Mouse (Mus musculus) cerebellum, adult 11 months (tissue): ENCODE measurements around the gene Trnau1ap.
"Not testable (repeated sequence)": the region's sequence is repeated elsewhere in the genome, so short reads cannot be mapped to it uniquely, and the experiment has no call there.

Experiments
- DNase-seq: peaks from one replicate; pipeline ENCODE4 v3.0.0; 2022

Gene Trnau1ap

DNA sequence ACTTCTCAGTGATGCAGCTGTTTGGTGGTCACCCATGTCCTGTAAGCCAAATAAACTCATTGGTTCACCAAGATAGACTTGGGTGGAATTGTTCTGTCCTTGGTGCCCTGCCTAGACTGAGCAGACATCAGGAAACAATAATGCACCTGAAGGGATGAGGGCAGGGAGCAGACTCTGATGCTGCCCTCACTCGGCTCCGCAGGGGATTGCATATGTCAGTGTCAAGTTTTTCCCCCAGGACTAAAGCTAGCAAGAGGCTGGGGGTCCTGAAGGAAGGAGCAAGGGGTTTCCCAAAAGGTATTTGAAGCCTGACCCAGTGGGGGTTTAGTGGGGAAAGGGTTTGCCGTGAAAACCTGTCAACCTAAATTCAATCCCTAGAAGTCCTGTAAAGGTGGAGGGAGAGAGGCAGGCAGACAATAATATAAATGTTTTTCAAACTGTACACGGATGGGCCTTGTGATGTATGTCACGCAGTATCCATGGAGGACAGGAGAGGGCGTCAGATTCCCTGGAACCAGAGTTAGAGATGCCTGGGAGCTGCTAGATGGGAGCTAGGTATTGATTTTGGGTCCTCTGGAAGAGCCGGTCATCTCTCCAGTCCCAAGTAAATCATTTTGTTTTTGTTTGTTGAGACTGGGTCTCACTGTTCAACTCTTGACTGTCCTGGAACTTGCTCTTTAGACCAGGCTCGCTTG, 33.5 kb downstream of the Trnau1ap start:
- no peak for DNase-seq

DNA sequence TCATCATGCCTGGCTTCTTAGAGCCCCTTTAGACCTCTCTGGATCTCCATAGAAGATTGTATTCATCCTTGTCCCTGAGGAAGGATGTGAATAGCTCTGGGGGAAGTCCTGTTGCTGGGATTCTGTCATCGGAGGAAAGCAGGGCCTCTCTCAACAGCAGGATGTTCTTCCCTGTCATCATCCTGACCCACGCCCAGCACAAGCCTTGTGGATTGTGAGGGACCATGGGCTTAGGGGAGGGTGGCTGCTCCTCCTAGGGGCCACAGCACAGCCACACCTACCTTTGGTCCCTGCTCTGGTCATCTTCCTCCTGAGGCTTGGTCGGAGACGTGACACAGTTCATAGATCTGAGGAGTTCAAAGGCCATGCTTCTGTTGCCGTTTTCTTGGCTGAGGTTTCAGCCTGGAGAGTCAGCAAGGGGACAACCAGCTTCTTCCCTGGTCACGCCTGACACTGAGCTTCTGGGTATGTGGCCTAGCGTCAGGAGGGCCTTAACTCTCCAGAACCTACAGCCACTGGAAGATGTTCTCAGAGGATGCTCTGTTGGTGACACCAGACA, 35.6 kb downstream of the Trnau1ap start:
- no peak for DNase-seq

DNA sequence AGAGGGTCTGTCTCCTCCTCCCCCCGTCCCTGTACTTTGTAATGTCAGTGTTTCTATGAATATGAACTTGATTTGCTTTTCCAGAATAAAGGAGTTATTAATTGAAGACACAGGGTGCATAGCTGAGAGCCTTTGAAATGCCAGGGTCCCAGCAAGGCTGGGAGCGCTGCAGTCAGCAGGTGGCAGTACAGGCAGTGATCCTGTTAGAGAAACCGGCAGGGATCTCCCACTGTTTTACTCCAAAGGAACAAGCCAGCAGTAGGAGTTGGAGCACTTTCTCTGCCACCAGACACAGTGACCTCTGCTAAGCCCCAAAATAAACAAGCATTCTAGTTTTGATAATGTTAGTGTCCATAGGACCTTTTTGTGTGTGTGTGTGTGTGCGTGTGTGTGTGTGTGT, 36.4 kb downstream of the Trnau1ap start:
- no peak for DNase-seq

DNA sequence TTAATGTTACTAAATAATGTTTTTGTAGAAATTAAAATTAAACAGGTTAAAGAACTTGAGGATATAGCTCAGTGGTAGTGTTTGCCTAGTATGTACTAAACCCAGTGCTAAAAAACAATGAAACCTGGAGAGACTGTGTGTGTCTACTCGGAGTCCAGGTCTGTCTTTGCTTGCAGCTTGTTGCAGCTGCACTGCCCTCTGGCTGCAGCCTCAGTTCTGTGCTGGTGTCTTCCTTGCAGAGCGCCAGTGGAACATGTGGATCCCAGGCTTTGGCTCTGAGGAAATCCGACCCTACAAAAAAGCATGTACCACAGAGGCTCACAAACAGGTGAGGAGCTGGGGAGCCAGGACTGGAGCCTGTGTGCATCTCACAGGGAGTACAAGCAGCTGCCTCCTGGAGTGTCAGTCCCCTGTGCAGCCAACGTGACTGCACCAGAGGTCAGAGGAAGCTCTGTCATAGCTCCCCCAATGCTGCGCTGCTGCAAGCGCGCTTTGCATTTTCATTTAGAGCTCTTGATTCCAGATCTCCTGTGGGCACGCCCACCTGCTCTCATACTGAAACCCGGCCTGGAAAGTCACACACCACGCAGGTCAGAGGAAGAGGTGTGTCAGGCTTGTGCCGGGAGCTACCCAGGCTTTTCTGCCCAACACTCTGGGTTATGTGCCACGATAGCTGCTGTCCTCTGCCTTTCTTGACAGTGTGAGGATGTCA, 37.6 kb downstream of the Trnau1ap start:
- DNase-seq = no peak

DNA sequence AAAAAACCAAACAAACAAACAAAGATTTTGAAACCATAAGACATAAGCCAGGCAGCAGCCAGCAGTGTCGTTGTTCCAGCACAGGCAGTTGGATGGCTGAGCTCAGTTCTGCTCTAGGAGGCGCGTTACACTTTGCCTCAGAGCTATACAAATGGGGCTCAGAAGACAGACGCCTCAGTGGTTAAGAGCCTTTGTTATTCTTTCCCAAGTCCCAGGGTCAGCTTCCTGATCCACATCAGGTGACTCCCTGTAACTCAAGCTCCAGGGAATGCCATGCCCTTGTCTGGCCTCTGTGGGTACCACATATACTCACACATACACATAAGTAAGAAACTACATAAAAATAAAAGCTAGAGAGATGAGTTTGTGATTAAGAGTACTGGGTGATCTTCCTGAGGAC, 38.3 kb downstream of the Trnau1ap start:
- no peak for DNase-seq

DNA sequence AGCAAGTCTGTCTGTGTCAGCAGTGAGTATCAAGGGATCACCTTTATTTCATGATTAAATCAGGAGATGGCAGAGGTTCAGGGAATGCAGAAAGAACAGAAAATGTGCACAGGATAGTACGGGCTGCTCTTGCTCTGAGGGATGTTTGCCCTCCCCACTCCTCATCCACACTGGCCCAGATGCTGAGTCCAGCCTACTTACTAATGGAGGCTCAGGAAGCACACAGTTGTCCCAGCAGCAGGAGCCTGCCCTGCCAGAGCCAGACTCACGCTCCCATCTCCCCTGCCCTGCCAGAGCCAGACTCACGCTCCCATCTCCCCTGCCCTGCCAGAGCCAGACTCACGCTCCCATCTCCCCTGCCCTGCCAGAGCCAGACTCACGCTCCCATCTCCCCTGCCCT, 40.5 kb downstream of the Trnau1ap start:
- not testable (repeated sequence) for DNase-seq

DNA sequence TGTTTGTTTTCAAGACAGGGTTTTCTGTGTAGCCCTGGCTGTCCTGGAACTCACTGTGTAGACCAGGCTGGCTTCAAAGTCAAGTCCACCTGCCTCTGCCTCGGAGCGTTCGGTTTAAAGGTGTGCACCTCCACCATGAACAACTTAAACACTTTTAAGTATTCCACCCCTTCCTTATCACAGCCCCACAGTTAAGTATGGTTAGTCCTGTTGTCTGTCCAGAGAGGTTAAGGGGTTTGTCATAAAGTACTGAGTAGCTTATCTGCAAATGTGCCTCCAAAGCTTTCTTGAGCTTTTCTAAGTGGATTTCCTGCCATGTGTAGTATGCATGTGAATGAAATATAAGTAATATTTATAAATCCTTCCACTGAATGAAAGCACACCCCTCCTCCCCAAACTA, 53.4 kb downstream of the Trnau1ap start:
- DNase-seq = no peak

DNA sequence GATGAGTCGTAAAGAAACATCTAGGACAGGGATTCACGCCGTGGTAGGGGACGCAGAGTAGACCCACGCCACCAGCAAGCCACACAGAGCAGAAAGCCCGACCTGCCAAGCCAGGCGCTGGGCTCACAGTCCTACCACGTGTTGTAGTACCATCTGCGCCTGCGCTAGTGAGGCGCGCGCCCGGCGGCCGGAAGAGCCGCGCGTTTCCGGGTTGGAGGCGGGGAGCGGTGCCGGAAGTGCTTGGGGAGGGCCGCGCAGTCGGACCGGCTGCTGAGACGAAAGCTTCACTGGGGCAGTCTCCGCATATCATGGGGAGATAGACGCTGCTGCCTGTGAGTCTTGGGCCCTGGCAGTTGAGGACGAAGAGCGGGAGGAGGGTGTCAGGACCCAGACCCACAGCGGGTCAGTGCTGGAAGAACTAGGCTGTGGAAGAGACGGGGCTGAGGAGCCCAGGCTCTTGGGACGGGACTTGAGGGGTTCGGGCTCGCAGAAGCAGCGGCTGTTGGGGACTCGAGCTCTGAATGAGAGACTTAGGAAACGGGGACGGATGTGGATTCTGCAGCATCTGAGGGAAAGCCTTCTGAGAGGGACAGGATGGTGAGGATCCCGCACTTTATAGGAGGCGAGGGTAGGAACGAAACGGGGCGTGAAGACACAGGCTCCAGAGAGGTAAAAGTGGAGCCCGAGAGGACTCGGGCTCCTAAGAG, 55.0 kb downstream of the Trnau1ap start, which contains the start of gene Taf12:
Gene Taf12, plus strand, starts transcription at position 220 of the 707 bp plus-strand sequence.
- DNase-seq = peak; percentile 91

DNA sequence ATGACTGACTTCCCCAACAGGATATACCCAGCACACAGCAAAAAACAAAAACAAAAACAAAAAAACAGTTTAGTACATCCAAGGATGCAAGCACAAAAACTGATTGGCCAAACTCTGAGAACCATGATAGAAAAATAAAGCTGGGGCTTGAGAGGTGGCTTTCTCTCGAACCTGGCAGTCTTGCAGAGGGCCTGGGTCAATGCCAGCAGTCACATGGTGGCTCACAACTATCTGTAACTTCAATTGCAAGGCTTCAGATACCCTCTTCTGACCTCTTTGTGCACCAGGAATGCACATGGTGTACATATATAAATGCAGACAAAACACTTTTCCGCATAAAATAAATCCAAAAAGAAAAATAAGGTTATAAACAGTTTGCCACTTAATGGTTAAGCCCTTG, 56.2 kb downstream of the Trnau1ap start:
- DNase-seq = no peak

DNA sequence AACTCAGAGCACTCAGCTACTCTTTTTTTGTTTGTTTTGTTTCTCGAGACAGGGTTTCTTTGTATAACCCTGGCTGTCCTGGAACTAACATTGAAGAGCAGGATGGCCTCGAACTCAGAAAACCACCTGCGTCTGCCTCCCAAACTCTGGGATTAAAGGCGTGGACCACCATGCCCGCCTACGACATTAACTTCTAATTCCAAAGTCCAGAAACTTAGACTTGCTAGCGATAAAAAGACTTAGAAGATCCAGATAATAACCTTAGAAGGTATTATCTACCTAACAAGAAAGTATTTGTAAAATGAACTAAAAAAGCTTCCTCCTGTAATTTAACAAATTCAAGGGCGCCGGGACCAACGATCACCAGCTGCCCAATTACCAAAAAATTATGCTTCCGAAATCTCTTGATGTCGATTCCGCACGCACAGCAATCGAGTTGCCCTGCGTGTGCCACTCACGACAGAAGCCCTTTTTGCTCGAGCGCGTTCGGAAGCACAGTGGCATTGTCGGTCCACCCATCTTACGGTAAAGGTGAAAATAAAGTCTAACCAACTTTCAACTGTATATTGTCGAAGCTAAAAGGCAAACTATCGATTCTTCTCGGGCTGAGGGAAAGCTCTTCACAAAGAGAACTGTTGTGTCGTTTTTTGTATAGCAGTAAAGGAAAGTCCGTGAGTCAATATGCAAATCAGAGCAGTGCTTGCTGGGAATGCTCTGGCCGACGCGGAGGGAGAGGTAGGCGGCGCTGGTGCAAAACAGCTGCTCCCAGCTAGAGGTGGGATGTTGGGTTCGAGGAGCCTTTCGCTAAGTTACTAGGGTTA, 59.4 kb downstream of the Trnau1ap start:
- DNase-seq = peak; percentile 73

DNA sequence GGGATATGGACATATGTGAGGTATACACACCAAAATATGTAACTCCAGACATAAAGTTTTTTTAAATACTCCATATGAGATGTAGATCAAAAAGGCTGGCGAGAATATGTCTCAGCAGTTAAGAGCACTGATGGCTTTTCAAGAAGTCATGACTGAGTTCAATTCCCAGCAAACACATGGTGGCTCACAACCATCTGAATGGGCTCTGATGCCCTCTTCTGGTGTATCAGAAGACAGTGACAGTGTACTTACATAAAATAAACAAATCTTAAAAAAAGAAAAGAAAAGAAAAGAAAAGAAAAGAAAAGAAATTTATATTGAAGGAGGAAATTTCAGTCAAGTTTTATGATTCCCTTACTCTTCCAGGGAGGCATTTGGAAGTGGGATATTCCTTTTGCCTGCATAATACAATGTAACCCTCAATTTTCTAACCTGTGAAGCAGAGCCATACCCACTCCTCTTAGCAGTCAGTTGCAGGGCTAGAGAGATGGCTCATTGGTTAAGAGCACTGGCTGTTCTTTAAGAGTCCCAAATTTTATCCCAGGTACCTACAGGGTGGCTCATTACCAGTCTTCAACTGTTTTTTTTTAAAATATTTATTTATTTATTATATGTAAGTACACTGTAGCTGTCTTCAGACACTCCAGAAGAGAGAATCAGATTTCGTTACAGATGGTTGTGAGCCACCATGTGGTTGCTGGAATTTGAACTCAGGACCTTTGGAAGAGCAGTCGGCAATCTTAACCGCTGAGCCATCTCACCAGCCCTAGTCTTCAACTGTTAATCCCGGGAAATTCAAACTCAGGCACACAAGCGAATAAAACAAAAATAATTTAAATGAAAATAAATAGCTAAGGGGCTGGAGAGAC, 60.2 kb downstream of the Trnau1ap start:
- no peak for DNase-seq

DNA sequence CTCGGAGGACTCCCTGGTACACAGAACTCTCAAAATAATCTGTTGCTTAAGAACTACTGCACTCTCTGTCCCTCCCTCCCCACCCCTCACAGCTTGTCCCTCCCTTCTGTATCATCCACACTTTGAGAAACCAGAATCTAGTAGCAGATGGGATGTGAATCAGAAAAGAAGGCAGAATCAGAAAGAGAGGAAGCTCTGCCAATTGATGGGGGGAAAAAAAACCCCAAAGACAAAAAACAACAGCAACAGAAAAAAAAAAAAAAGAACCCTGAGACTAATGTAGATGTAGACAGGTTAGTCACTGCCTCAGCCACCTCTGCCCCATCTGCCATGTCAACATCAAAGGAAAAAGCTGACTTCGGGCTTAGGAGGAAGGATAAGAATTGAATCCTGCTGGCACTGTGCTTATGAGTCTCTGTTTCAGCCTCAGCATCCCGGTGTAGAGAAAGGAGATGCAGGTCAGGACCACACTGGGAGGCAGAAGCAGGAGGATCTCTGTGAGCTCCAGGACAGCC, 62.4 kb downstream of the Trnau1ap start:
- no peak for DNase-seq

DNA sequence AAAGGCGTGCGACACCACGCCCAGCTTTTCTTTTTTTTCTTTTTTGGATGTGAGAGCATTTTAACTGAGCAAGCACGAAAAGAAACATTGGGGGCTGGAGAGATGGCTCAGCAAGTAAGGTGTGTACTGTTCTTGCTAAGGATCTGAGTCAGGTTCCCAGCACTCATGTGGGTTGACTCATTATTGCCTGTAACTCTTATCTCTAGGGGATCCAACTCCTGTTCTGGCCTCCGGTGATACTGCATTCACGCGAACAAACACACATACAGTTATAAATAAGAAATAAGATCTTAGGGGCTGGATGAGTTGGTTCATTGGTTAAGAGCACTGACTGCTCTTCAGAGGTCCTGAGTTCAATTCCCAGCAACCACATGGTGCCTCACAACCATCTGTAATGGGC, 66.0 kb downstream of the Trnau1ap start:
- DNase-seq = no peak

DNA sequence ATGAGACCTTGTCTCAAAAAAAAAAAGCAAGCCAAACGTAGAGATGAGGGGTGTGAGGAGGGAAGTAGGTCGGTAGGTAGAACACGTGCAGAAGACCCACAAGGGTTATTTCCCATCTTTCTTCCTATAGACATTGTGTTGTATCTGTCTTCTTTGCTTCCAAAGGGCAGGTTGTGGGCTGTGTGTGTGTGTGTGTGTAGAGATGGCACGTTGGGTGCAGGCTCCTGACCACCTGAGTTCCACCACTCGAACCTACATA, 67.1 kb downstream of the Trnau1ap start:
- no peak for DNase-seq
